Mouse (Mus musculus): ENCODE measurements at regions not wholly inside any gene's neighbourhood (a gene's known extent, or its start where the extent isn't known, plus 50 kb on each side); places are given as distances from the start of the nearest gene placed in this dataset.

DNA sequence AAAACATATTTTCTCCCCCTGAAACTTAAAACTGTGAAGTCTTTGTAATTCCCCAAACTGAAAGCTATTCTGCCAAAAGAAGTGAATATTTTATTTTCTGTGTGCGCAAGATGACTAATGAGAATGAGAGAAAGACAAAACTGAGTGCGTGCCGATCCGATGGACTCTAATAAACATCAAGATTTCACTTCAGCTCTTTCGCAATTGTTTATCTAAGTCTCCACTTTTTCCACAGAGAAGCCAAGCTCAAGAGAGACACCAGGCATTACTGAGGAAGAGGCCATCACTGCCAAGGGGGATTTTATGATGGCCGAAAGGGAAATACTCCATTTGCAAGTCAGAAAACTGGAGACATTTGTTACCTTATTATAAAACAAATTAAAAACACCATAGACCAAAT is 55.0 kb upstream of the Uqcrfs1 start:
- ATAC-seq (ENCODE audit: extremely low read depth, insufficient number of reproducible peaks, low FRiP score, poor library complexity, severe bottlenecking): no peak

- ATAC-seq (ENCODE audit: extremely low read depth, insufficient number of reproducible peaks, low FRiP score, poor library complexity, severe bottlenecking): no peak
Observed at GRCm38 (mm10) chr13:30600625-30601407, 55.7 kb upstream of the Uqcrfs1 start.

- peak; percentile 63; the same call in 1 of the 2 replicates for ATAC-seq (ENCODE audit: extremely low read depth, insufficient number of reproducible peaks, low FRiP score, poor library complexity, severe bottlenecking)
Observed at GRCm38 (mm10) chr13:30603936-30604335, 55.9 kb upstream of the Dusp22 start.

GRCm38 (mm10) chr13:30607343-30607742 is 52.5 kb upstream of the Dusp22 start:
- no peak for ATAC-seq (ENCODE audit: extremely low read depth, insufficient number of reproducible peaks, low FRiP score, poor library complexity, severe bottlenecking)

DNA sequence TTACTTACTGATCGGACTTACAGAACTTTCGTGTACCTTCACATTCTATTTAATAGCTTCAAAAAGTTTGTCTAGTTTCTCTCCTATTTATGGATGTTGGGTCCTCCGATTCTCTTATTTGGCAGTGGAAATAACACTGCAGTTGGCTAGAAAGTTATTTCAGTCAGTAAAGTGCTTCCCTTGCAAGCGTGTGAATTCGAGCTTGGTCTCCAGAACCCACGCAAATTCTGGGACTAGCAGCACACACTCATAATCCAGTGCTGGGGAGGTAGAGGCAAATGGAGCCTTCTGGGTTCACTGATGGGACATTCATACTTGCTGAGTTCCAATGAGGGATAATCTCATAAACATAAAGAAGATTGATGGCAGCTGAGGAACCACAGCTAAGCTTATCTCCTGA is 51.9 kb upstream of the Dusp22 start:
- no peak for ATAC-seq (ENCODE audit: extremely low read depth, insufficient number of reproducible peaks, low FRiP score, poor library complexity, severe bottlenecking)

- ATAC-seq (ENCODE audit: extremely low read depth, insufficient number of reproducible peaks, low FRiP score, poor library complexity, severe bottlenecking): peak; percentile 33; the same call in 1 of the 2 replicates
Observed at GRCm38 (mm10) chr13:30609784-30610183, 50.0 kb upstream of the Dusp22 start.

Measured in neutrophil, adult 5-6 weeks (primary cell).